Mouse (Mus musculus) CD4-positive naive resting alpha-beta T cell, adult 76 days (primary cell): ENCODE data around the gene Amtn. TPM values are rescaled to one million over a fixed set of nuclear protein-coding genes. Genes with fewer than 3 reads are reported as not detected.

Experiments used
- total RNA-seq: library from RNA; stranded (reverse); gene quantifications from one replicate; pipeline ENCODE4 v1.2.4, GENCODE M21; 2023

Amtn gene
- not detected for total RNA-seq

DNA sequence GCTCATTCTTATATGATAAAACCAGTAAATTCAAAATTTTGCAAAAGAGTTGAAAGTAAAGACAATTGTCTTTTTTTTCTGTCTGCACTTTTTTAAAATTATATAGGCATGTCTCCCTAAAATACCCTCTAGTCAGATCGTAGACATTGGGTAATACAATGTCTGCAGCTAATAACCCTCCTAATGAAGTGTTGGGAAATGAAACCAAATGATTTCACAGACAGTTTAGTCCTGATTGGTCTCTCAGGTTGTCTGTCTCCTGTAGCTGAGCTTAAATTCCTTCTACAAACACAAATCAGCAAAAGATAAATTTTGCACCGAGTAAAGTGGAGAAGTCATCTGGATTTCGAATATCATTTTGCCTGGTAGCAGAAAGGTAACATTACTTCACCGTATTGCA, at the start of gene Amtn:
Gene Amtn (plus strand): TSS at position 301 of the 400 bp plus-strand sequence.

Other genes with a start within 250 kb of the Amtn start
- gene Gm11115, start 222.0 kb upstream of the Amtn start, total RNA-seq = not detected
- gene Gm7714, start 107.2 kb upstream of the Amtn start, total RNA-seq = not detected
- not detected for gene Prol1, start 58.8 kb upstream of the Amtn start, total RNA-seq
- not detected for gene Ambn, start 79.9 kb downstream of the Amtn start, total RNA-seq
- gene Enam, start 111.9 kb downstream of the Amtn start, total RNA-seq = not detected
- gene Jchain, start 151.8 kb downstream of the Amtn start, total RNA-seq = 66.4 TPM
- gene Utp3, start 178.4 kb downstream of the Amtn start, total RNA-seq = 54.1 TPM
- 8.8 TPM for gene Rufy3, start 188.9 kb downstream of the Amtn start, total RNA-seq